Mouse (Mus musculus): Measurements from ENCODE around the gene Slc1a3.

GRCm38 (mm10) chr15:8684263-8684662, 26.3 kb downstream of the Slc1a3 start:
- no peak for TF ChIP-seq CTCF (IDR thresholded peaks at IDR 0.05; ENCODE audit: borderline replicate concordance, control insufficient read depth, extremely low read depth, insufficient read depth, low read length, poor library complexity)
- TF ChIP-seq POLR2A (IDR thresholded peaks at IDR 0.05; ENCODE audit: control insufficient read depth, extremely low read depth, insufficient read depth, low read length, poor library complexity) = no peak
